Mouse (Mus musculus): ENCODE measurements at regions not wholly inside any gene's neighbourhood (a gene's known extent, or its start where the extent isn't known, plus 50 kb on each side); places are given as distances from the start of the nearest gene placed in this dataset.
"Not testable (repeated sequence)": the region's sequence is repeated elsewhere in the genome, so short reads cannot be mapped to it uniquely, and the experiment has no call there.

DNA sequence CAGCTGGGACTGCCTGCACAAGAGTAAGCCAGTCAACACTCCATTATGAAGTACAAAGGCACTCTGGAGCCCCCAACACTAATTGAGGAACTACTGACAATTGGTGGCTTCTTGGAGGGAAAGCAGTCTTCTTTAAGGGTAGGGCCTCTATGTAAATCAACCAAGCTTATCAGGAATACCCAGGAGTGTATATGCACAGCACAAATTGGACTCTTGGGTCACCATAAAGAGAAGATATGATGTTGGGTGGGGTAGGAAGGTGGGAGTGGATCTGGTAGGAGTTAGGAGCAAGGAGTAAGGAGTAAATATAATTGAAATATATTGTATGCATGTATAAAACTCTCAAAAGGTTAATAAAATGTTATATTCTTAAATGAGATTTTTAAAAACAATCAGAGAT is 587.7 kb downstream of the Pdcd6ip start:
- Histone ChIP-seq H3K36me3 (ENCODE audit: inconsistent target) (no peaks in the 10 kb centered on the region), H3K4me3 (ENCODE audit: inconsistent target) (no peak overlapping the region), H3K27ac (no peak overlapping the region), H3K79me2 (ENCODE audit: inconsistent target) (no peaks in the 10 kb centered on the region)

DNA sequence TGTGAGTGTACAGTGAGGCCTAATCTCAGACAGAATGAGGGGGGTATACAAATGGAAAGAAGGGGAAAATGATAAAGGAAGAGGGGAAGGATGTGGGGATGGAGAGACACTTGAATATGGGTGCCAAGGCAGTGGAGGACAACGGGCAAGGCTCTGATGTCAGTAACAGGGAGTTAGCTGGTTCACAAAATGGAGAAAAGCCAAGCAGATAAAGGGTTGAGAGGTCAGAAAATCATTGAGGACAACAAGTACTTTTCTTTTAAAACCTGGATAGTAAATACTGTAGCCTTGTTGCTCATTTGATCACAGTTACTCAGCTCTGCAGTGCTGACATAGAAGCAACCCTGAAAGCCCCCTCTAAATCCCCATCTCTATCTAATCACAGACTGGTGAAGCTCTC is 588.3 kb downstream of the Pdcd6ip start:
- no peak overlapping the region for H3K27ac ChIP-seq

DNA sequence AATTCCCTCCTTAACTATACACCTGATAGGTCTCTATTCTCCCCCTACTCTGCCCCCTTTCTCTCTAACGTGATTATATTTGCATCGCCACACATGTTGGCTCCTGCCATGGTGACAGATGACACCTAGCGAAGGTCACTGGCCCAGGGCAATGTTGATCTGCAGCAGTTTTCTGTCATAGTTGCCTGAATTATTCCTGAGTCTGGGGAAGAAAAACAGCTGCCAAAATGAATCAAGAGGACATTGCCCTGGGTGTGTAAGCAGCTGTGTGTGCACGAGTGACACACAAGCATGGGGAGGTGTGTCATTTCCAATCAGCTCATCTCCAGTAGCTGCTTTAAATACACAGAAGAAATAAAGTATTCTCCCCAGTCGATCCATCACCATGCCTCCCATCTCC is 592.5 kb downstream of the Pdcd6ip start:
- Histone ChIP-seq H3K4me3 (ENCODE audit: inconsistent target) (no peak overlapping the region), H3K27ac (no peak overlapping the region), H3K79me2 (ENCODE audit: inconsistent target) (no peaks in the 10 kb centered on the region), H3K36me3 (ENCODE audit: inconsistent target) (no peaks in the 10 kb centered on the region)
- 83% methylated on average over 5 of the region's 5 CpGs for whole genome bisulfite sequencing (ENCODE audit: missing documents)

More for the DNA sequence above, 588.3 kb downstream of the Pdcd6ip start:
- no peaks in the 10 kb centered on the region for H3K79me2 ChIP-seq (ENCODE audit: inconsistent target)
- no peaks in the 10 kb centered on the region for H3K36me3 ChIP-seq (ENCODE audit: inconsistent target)
- WGBS (ENCODE audit: missing documents): 88% methylated on average over 1 of the region's 1 CpGs
- no peak overlapping the region for H3K4me3 ChIP-seq (ENCODE audit: inconsistent target)

DNA sequence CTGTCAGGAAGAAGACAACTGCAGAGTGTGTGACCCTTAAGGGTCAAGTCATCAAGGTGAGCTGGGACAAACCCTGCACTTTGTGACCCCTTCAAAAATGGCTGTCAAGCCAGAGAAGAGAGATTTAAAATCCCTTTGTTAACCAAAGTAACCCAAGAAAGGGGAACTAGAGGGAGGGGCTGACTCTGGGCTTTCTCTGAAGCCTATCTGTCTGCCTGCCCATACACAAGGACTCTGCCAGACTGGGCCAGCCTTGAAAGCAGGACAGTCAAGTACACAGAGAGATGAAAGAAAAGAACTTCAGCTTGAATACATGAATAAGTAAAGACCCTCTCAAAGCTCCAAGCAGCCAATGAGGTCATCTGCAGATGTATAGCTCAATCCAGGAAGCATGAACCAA is 595.3 kb downstream of the Pdcd6ip start:
- Histone ChIP-seq H3K36me3 (ENCODE audit: inconsistent target) (no peaks in the 10 kb centered on the region), H3K79me2 (ENCODE audit: inconsistent target) (no peaks in the 10 kb centered on the region), H3K27ac (no peak overlapping the region), H3K4me3 (ENCODE audit: inconsistent target) (no peak overlapping the region)

DNA sequence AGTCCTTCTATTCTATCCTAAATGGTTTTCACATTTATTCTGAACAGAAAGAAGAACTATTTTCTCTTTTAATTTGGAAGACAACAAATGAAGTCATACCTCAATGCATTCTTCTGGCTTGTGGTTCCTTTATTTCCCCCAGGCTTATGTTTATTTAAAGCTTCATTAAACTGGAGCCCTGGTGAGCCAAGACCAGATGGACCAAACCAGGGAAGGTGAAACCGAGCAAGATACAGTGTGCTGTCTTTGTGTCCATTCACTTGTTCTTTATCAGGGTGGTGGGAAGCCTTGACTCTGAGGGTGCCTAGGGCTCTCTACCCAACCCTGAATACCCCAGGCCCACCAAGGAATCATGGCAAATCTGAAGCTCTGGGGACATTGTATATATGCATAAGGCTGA is 606.3 kb downstream of the Pdcd6ip start:
- no peaks in the 10 kb centered on the region for H3K36me3 ChIP-seq (ENCODE audit: inconsistent target)
- no peaks in the 10 kb centered on the region for H3K79me2 ChIP-seq (ENCODE audit: inconsistent target)
- H3K27ac ChIP-seq: no peak overlapping the region
- 80% methylated on average over 1 of the region's 1 CpGs for WGBS (ENCODE audit: missing documents)
- no peak overlapping the region for H3K4me3 ChIP-seq (ENCODE audit: inconsistent target)

DNA sequence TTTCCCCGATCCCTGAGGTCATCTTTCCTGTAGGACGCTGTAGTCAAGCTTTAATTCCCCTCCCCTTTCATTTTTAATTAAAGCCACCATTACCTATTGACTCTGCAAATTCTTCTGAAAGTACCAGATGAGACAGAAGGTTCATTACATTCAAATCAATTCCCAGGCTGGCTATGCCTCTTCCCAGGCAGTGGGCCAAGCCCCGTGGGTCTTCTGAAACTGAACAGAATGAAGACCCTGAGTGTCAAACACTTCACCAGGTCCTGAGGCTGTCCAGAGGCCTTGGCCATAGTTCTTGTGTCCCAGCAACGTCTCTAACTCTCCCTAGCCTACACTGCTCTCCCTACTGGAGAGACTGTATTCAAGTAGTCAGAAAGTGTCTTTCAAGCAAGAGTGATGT is 607.4 kb downstream of the Pdcd6ip start:
- H3K79me2 ChIP-seq (ENCODE audit: inconsistent target): no peaks in the 10 kb centered on the region
- H3K4me3 ChIP-seq (ENCODE audit: inconsistent target): no peak overlapping the region
- H3K27ac ChIP-seq: no peak overlapping the region
- WGBS (ENCODE audit: missing documents): 70% methylated on average over 4 of the region's 4 CpGs
- no peaks in the 10 kb centered on the region for H3K36me3 ChIP-seq (ENCODE audit: inconsistent target)

DNA sequence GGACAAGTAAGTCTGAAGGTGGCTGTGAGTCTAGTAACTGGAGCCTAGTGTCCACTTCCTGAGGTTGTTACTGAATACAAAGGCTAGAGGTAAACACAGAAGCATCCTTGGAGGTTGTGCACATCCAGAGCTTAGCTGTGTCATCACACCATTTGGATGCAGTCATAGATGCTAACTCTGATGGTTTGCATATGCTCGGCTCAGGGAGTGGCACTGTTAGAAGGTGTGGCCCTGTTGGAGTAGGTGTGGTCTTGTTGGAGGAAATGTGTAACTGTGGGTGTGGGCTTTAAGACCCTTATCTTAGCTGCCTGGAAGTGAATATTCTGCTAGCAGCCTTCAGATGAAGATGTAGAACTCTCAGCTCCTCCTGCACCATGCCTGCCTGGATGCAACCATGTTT is 612.6 kb downstream of the Pdcd6ip start:
- not testable (repeated sequence) for H3K36me3 ChIP-seq (ENCODE audit: inconsistent target); H3K79me2 ChIP-seq (ENCODE audit: inconsistent target); H3K27ac ChIP-seq; H3K4me3 ChIP-seq (ENCODE audit: inconsistent target)
- 80% methylated on average over 1 of the region's 1 CpGs for WGBS (ENCODE audit: missing documents)

DNA sequence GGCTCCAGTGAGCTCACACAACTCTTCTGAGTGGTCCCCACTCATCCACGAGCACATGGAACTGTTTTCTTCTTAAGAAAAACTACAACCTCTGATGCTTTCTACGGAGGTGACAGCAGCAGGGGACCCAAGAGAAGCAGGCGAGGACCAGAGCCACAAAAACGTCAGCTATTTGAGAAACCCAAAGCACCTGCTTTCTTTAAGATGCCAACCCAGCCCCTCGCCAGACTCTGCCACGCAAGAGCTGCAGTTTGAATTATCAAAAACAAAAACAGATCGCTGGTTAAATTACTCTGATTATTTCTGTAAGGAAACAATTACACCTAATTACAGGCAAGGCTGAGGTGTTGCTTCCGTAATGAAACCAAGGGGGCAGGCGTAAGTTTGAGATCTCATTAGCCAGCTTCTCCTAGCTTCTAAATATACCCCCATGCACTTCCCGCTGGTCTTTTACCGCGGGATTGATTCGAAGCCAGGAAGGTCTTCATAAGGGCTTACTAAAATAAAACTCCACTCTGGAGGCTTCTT is 614.1 kb downstream of the Pdcd6ip start:
- WGBS (ENCODE audit: missing documents): 81% methylated on average over 13 of the region's 13 CpGs
- Histone ChIP-seq H3K27ac (no peak overlapping the region), H3K36me3 (ENCODE audit: inconsistent target) (no peaks in the 10 kb centered on the region), H3K4me3 (ENCODE audit: inconsistent target) (no peak overlapping the region), H3K79me2 (ENCODE audit: inconsistent target) (no peaks in the 10 kb centered on the region)

DNA sequence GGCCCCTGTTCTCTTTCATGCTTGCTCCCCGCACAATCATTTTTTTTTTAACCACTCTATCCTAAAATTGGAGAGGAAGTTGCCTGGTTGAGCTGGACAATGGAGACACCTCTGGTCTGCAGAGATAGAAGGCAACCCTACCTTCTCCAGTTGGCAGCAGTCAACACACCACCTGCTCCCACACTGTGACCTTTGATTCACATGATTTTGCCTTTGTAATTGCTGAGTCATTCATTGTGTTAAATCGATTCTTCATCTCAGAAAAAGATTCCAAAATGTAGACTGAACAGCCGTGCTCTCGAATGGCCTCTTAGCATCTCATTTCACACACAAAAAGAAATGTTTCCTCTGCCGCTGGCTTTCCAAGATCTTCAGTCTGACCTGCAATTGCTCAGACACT is 616.2 kb downstream of the Pdcd6ip start:
- H3K27ac ChIP-seq: no peak overlapping the region
- H3K4me3 ChIP-seq (ENCODE audit: inconsistent target): no peak overlapping the region
- H3K79me2 ChIP-seq (ENCODE audit: inconsistent target): no peaks in the 10 kb centered on the region
- 86% methylated on average over 5 of the region's 5 CpGs for WGBS (ENCODE audit: missing documents)
- H3K36me3 ChIP-seq (ENCODE audit: inconsistent target): no peaks in the 10 kb centered on the region

DNA sequence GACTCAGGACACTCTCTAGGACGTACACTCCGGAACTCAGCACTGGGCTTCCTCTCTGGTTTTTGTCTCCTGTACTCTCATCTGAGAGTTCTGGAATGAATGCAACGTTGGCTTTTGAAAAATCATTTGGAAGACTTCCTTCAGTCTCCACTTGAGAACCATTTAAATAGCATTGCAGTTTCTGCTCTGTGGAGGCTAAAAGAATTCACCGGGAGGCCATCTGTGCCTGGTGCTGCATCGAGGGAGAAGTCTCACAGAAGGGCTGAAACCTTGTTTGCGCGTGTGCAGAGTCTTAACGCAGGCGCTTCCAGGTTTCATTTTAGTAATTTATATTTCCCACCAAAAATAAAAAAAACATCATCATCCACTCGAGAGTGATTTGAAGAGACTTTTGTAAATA is 620.3 kb downstream of the Pdcd6ip start:
- 91% methylated on average over 10 of the region's 10 CpGs for WGBS (ENCODE audit: missing documents)
- H3K27ac ChIP-seq: no peak overlapping the region
- no peak overlapping the region for H3K4me3 ChIP-seq (ENCODE audit: inconsistent target)
- no peaks in the 10 kb centered on the region for H3K79me2 ChIP-seq (ENCODE audit: inconsistent target)
- H3K36me3 ChIP-seq (ENCODE audit: inconsistent target): no peaks in the 10 kb centered on the region

DNA sequence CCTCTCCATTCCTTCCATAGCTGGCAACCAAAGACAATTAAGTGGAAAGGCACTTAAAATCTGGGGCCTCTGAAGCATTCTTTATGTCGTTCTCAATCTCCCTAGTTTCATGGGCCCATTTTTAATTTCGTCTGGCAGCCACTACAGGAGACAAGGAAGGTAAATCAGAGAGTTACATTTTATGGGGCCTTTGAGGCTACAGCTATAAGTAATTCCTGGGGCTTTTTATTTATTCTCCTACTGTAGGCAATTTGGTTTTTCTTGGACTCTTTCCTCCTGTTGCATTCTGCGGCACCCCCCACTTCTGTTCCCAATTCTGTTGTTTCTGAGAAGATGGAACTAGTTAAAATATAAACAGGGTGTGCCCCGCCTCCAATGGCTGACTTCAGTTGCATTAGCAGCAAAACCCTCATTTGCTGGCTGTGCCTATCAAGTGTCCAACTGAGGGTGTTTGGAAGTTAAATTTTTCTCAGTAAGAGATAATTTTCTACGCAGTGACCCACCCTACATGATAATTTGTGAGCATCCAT is 622.7 kb downstream of the Pdcd6ip start:
- H3K79me2 ChIP-seq (ENCODE audit: inconsistent target): no peaks in the 10 kb centered on the region
- WGBS (ENCODE audit: missing documents): 74% methylated on average over 5 of the region's 5 CpGs
- H3K36me3 ChIP-seq (ENCODE audit: inconsistent target): no peaks in the 10 kb centered on the region
- no peak overlapping the region for H3K27ac ChIP-seq
- no peak overlapping the region for H3K4me3 ChIP-seq (ENCODE audit: inconsistent target)

DNA sequence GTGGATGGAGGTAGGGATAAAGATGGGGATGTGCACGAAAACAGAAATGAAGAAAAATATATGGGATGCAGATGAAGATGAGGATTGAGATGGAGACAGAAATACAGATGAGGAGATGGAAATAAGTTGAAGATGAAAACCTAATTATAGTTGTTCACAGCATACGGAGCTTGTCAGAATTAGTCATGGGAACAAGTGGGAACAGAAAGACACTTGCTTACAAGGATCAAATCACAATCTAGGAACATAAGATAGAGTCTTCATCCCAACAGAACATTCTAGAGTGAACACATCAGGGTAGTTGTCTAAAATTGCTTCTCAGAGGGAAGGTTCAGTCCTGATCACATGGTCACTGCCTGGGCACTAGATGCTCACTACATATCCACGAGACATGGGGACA is 633.2 kb downstream of the Pdcd6ip start:
- WGBS (ENCODE audit: missing documents): 76% methylated on average over 3 of the region's 3 CpGs
- Histone ChIP-seq H3K36me3 (ENCODE audit: inconsistent target) (no peaks in the 10 kb centered on the region), H3K79me2 (ENCODE audit: inconsistent target) (no peaks in the 10 kb centered on the region), H3K27ac (no peak overlapping the region), H3K4me3 (ENCODE audit: inconsistent target) (no peak overlapping the region)

DNA sequence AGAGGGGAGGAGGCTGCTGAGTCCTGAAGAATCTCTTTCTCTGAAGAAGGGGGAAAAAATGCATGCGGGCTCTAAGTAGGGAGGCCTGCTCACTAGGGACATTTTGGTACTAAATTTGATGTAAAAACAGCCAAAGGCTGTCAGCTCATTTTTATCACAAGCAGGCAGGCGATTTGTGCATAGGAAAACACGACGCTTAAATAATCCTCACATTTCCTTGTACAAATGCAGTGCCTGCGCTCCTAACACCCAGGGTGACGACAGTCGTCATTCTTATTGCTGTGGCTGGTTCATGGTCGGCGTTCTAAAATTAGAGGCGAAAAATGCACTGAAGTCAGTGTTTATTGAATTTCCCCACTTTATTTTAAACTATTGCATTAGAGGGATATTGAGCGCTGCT is 650.6 kb downstream of the Pdcd6ip start:
- no peaks in the 10 kb centered on the region for H3K36me3 ChIP-seq (ENCODE audit: inconsistent target)
- 86% methylated on average over 11 of the region's 11 CpGs for WGBS (ENCODE audit: missing documents)

DNA sequence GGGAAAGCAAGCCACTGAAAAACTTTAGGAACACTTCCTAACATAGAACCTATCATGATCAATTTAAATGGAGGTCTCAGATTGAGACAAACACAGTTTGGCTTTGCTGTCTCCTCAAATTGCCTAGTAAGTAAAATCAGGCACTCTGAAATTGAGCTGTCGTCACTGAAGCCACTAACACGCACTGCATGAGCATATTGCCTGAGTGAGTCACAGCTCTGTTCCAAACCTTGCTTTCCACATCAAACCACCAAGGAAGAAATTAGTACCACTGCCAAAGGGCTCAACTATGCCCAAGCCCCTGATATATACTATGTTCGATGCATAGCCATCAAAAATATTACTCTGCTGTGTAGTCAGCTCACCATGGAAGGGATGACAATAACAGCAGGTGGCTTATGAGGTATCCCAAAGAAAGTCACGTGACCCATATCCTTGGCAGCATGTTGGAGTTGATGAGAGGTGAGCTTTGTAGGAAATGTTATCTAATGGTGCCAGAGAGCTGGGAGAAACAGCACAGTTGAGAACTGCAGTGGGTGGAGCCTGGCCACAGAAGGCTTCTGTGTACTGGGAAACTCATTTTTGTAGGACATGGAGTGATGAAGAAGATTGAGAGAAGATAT is 663.4 kb downstream of the Pdcd6ip start:
- WGBS (ENCODE audit: missing documents): 81% methylated on average over 4 of the region's 4 CpGs
- no peak overlapping the region for H3K27ac ChIP-seq
- no peak overlapping the region for H3K4me3 ChIP-seq (ENCODE audit: inconsistent target)
- H3K79me2 ChIP-seq (ENCODE audit: inconsistent target): no peaks in the 10 kb centered on the region
- H3K36me3 ChIP-seq (ENCODE audit: inconsistent target): no peaks in the 10 kb centered on the region

More for the DNA sequence above, 650.6 kb downstream of the Pdcd6ip start:
- Histone ChIP-seq H3K27ac (no peak overlapping the region), H3K79me2 (ENCODE audit: inconsistent target) (no peaks in the 10 kb centered on the region), H3K4me3 (ENCODE audit: inconsistent target) (no peak overlapping the region)

DNA sequence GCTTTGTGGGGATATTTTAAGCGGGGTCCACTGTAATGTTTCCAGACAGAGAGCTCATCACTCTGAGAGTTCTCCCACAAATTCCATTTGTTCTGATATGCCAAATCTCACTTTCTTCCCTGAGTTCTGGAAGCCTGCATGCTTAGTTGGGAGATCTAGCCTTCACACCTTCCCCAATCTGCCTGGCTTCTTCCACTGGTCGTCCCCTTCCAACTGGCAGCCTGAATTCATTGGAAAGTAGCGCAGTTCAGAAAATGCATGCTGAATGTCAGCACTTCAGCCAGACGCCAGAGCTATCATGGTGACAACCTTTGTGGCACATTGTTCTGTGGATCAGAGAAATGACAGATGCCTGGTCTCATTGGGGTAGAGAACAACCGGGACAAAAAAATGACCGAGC is 667.2 kb downstream of the Pdcd6ip start:
- Histone ChIP-seq H3K27ac (no peak overlapping the region), H3K4me3 (ENCODE audit: inconsistent target) (no peak overlapping the region), H3K79me2 (ENCODE audit: inconsistent target) (no peaks in the 10 kb centered on the region), H3K36me3 (ENCODE audit: inconsistent target) (no peaks in the 10 kb centered on the region)
- WGBS (ENCODE audit: missing documents): 86% methylated on average over 6 of the region's 6 CpGs

DNA sequence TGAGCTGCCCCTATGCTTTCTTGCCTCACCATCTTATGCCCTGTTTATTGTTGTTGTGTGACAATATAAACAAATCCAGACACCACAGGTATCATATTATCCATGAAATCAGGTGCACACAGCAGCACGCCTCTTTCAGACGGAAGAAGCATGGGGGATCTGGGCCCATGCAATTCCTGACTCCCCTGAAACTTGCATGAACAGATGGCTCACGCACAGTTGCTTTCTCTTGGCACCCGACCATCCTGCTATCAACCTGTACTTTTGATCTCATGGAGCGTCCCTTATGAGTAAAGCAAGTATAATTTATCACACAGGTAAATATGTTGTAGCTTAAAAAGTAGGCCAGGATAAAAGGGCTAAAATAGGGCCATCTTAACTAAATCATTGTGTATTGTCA is 674.1 kb downstream of the Pdcd6ip start:
- Histone ChIP-seq H3K27ac (no peak overlapping the region), H3K4me3 (ENCODE audit: inconsistent target) (no peak overlapping the region), H3K36me3 (ENCODE audit: inconsistent target) (no peaks in the 10 kb centered on the region), H3K79me2 (ENCODE audit: inconsistent target) (no peaks in the 10 kb centered on the region)
- 88% methylated on average over 5 of the region's 5 CpGs for WGBS (ENCODE audit: missing documents)

Data from macrophage (primary cell).